Mouse (Mus musculus) olfactory bulb, adult 2 months (tissue): Measurements from ENCODE around the gene Rabac1.

Experiments
- CTCF ChIP-seq: fragments of 200-500 bp; IDR thresholded peaks from 2 replicates; pipeline ENCODE4 v1.5.1; 2012; ENCODE audit warnings: low read depth, mild to moderate bottlenecking, low read length, moderate library complexity; ENCODE audit not compliant: insufficient read depth
- POLR2A ChIP-seq: fragments of 200-500 bp; IDR thresholded peaks from 2 replicates; pipeline ENCODE4 v1.6.1; 2012; ENCODE audit warnings: mild to moderate bottlenecking, low read depth, low read length, moderate library complexity; ENCODE audit not compliant: insufficient read depth

GRCm38 (mm10) chr7:25000211-25000610 is 27.7 kb upstream of the Rabac1 start:
- TF ChIP-seq CTCF (no peak), POLR2A (no peak)
